Mouse (Mus musculus) thymus, postnatal 0 days (tissue): Measurements from ENCODE around the gene Slc25a21. TPM values are rescaled to one million over a fixed set of nuclear protein-coding genes. Genes with fewer than 3 reads are reported as not detected.

Experiments used
- DNase-seq: peaks from one replicate; pipeline ENCODE4 v3.0.0-alpha.2; 2015; ENCODE audit warnings: low spot score
- polyA plus RNA-seq: library from polyadenylated mRNA; unstranded; fragments of >200 nt; fragmentation: Nextera tagmentation; extraction: Ambion mirVana; gene quantifications from 2 replicates; pipeline ENCODE4 v1.2.1, GENCODE M21; 2015

Slc25a21 gene
- polyA plus RNA-seq, 1 experiment from 2014 or later: 0.66 TPM

- DNase-seq: no peak
Observed at GRCm38 (mm10) chr12:56894963-56895362, 302.3 kb downstream of the Slc25a21 start.

- DNase-seq: no peak
Observed at GRCm38 (mm10) chr12:56890891-56891726, 306.2 kb downstream of the Slc25a21 start.

GRCm38 (mm10) chr12:56877796-56878195 is 319.5 kb downstream of the Slc25a21 start:
- no peak for DNase-seq

- no peak for DNase-seq
Observed at GRCm38 (mm10) chr12:56876549-56876948, 320.7 kb downstream of the Slc25a21 start.

GRCm38 (mm10) chr12:56873204-56873603 is 324.1 kb downstream of the Slc25a21 start:
- no peak for DNase-seq

GRCm38 (mm10) chr12:56870569-56870968 is 326.7 kb downstream of the Slc25a21 start:
- no peak for DNase-seq

GRCm38 (mm10) chr12:56863873-56864562 is 333.3 kb downstream of the Slc25a21 start:
- DNase-seq: no peak

GRCm38 (mm10) chr12:56852679-56853078 is 344.6 kb downstream of the Slc25a21 start:
- DNase-seq: no peak

- no peak for DNase-seq
Observed at GRCm38 (mm10) chr12:56851464-56851863, 345.8 kb downstream of the Slc25a21 start.

- DNase-seq: no peak
Observed at GRCm38 (mm10) chr12:56829945-56830344, 367.3 kb downstream of the Slc25a21 start.

GRCm38 (mm10) chr12:56829455-56829883 is 367.8 kb downstream of the Slc25a21 start:
- DNase-seq: no peak

- no peak for DNase-seq
Observed at GRCm38 (mm10) chr12:56827808-56828384, 369.4 kb downstream of the Slc25a21 start.

GRCm38 (mm10) chr12:56824688-56825087 is 372.6 kb downstream of the Slc25a21 start:
- DNase-seq: no peak

- DNase-seq: no peak
Observed at GRCm38 (mm10) chr12:56822122-56822521, 375.1 kb downstream of the Slc25a21 start.

- no peak for DNase-seq
Observed at GRCm38 (mm10) chr12:56820604-56821003, 376.7 kb downstream of the Slc25a21 start.

GRCm38 (mm10) chr12:56807483-56807882 is 389.8 kb downstream of the Slc25a21 start:
- DNase-seq: no peak

GRCm38 (mm10) chr12:56807078-56807477 is 390.2 kb downstream of the Slc25a21 start:
- DNase-seq: no peak

- no peak for DNase-seq
Observed at GRCm38 (mm10) chr12:56804487-56804886, 392.8 kb downstream of the Slc25a21 start.

GRCm38 (mm10) chr12:56798641-56799415 is 398.4 kb downstream of the Slc25a21 start:
- DNase-seq: no peak

- no peak for DNase-seq
Observed at GRCm38 (mm10) chr12:56789236-56789635, 408.0 kb downstream of the Slc25a21 start.

GRCm38 (mm10) chr12:56785250-56785649 is 412.0 kb downstream of the Slc25a21 start:
- no peak for DNase-seq
